Mouse (Mus musculus): ENCODE data around the gene Cidec.

The Cidec gene

DNA sequence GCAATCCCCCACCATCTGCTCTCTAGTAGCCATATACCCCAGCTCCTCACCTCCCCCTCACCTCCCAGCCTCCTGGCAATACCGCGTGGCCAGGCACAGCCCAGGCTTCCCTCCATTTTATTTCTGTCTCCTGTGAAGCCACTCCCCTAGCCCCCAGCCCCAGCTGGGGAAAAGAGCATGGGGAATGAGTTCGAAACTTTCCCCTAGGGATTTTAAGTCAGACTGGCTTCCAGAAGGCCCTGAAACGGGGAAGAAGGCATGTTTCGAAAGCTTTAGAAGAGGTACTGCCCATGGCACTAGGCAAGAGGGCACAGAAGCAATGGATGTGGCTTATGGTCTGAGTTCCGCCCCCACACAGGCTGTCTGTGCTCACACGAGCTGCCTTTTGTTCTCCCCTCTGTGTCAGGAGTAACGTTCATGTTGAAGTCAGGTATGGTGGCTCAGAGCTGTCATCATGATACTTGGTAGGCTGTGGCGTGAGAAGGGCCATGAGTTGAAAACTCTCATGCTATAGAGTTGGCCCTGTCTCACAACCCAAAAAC is at the start of gene Cidec:
Gene Cidec (minus strand): TSS at position 97 of the 542 bp plus-strand sequence.
- DNase-seq (ENCODE audit: low read depth, low spot score), result no peak

GRCm38 (mm10) chr6:113483729-113484128 is 48.2 kb upstream of the Cidec start:
- DNase-seq (ENCODE audit: low read depth, low spot score), result no peak

GRCm38 (mm10) chr6:113483100-113483615 is 47.6 kb upstream of the Cidec start, which contains the start of gene Creld1:
Creld1 (plus strand) TSS chr6:113483297.
- DNase-seq (ENCODE audit: low read depth, low spot score), result peak; percentile 100

DNA sequence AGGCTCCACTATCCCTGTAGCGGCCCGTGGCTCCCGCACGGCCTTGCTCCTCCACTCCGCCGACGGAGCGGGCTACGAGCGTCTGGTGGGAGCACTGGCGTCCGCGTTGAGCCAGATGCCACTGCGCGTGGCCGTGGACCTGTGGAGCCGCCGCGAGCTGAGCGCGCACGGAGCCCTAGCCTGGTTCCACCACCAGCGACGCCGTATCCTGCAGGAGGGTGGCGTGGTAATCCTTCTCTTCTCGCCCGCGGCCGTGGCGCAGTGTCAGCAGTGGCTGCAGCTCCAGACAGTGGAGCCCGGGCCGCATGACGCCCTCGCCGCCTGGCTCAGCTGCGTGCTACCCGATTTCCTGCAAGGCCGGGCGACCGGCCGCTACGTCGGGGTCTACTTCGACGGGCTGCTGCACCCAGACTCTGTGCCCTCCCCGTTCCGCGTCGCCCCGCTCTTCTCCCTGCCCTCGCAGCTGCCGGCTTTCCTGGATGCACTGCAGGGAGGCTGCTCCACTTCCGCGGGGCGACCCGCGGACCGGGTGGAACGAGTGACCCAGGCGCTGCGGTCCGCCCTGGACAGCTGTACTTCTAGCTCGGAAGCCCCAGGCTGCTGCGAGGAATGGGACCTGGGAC is 47.0 kb upstream of the Cidec start:
- DNase-seq (ENCODE audit: low read depth, low spot score), result no peak

- no peak for DNase-seq (ENCODE audit: low read depth, low spot score)
Measured at GRCm38 (mm10) chr6:113480555-113481373, 45.2 kb upstream of the Cidec start.

DNA sequence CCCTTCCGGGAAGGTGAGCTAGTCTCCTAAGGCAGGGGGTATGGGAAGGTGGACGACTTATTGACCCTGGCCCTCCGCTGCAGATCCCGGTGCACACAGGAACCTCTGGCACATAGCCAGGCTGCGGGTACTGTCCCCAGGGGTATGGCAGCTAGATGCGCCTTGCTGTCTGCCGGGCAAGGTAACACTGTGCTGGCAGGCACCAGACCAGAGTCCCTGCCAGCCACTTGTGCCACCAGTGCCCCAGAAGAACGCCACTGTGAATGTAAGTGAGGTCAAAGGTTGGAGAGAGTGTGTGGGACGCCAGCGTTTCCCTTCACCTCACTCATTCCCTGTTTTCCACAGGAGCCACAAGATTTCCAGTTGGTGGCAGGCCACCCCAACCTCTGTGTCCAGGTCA is 43.3 kb upstream of the Cidec start:
- DNase-seq (ENCODE audit: low read depth, low spot score), result no peak

DNA sequence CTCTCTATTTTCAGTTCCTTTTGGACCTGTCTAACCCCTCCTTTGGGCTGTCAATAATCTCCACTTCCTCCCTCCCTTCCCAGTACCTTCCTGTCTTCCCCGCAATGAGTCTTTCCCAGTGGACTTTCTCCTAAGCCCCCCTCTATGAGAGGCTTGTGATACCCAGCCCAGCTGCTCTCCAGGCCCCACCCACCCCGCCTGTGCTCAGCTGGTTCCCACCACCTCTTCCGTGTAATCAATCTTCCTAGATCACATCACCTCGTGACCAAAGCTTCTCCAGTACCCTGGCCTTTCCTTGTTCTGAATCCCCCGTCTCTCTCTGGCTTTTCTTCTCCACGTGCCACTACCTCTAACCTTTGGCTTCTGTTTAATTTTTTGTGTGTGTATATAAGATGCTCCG is 41.8 kb upstream of the Cidec start:
- DNase-seq (ENCODE audit: low read depth, low spot score), result no peak

GRCm38 (mm10) chr6:113473715-113474114 is 38.2 kb upstream of the Cidec start:
- DNase-seq (ENCODE audit: low read depth, low spot score), result no peak

DNA sequence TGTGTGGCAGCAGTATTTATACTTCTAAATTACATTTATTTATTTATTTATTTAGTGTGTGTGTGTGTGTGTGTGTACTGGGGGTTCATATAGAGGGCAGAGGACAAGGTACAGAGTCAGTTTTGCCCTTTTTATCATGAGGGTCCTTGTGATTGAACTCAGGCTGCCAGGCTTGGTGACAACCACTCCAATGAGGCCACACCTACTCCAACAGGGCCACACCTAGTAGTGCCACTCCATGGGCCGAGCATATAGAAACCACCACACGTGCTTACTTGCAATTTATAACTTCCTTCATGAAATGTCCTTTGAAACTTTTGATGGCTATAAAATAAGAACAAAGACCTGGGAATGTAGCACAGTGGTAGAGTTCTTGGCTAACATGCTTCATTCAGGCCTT is 37.7 kb upstream of the Cidec start:
- DNase-seq (ENCODE audit: low read depth, low spot score), result no peak

GRCm38 (mm10) chr6:113472061-113472460 is 36.5 kb upstream of the Cidec start:
- DNase-seq (ENCODE audit: low read depth, low spot score), result no peak

DNA sequence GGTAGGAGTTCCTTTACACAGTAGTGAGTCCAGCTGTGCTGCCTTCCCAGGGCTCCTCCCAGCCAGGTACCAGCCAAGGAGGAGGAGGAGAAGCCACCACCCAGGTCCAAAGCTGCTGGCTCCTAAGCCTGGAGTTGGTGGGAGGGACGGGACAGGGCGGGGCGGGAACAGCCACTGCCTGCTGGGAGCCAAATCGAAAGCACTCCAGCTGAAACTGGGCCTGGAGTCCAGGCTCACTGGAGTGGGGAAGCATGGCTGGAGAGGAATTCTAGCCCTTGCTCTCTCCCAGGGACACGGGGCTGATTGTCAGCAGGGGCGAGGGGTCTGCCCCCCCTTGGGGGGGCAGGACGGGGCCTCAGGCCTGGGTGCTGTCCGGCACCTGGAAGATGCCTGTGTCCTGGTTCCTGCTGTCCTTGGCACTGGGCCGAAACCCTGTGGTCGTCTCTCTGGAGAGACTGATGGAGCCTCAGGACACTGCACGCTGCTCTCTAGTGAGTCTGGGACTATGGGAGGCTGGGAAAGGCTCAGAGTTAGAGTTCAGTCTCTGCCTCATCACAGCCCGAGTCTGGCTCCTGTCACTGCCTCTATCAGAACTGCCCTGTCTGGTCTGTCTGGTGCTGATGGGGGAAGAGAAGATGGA is 35.9 kb upstream of the Cidec start, which contains the start of gene Il17rc:
Gene Il17rc (plus strand): TSS at position 131 of the 640 bp plus-strand sequence.
- no peak for DNase-seq (ENCODE audit: low read depth, low spot score)

- no peak for DNase-seq (ENCODE audit: low read depth, low spot score)
Measured at GRCm38 (mm10) chr6:113469432-113469831, 33.9 kb upstream of the Cidec start.

- peak; percentile 82 for DNase-seq (ENCODE audit: low read depth, low spot score)
Measured at GRCm38 (mm10) chr6:113469021-113469420, 33.5 kb upstream of the Cidec start.

DNA sequence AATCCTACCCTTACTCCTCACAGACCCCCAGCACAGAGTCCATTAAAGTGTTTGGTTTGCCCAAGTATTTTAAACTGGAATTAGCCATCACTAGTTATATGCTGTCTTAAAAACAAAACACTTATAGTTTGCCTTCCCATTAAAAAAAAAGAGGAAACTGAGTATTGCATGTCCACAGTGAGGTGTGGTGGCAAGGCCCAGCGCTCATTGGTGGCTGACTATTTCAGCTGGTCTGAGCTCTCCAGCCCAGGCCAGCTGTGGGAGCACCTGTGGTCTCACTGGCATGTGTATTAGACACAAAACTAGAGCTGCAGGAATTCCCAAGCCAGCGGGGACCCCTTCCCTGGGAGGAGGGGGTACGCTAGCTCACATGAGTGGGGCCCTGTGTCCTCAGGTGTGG is 33.0 kb upstream of the Cidec start:
- no peak for DNase-seq (ENCODE audit: low read depth, low spot score)

GRCm38 (mm10) chr6:113465602-113466001 is 30.0 kb upstream of the Cidec start:
- DNase-seq (ENCODE audit: low read depth, low spot score), result no peak

GRCm38 (mm10) chr6:113464040-113464439 is 28.5 kb upstream of the Cidec start:
- DNase-seq (ENCODE audit: low read depth, low spot score), result no peak

GRCm38 (mm10) chr6:113458635-113459034 is 23.1 kb upstream of the Cidec start:
- no peak for DNase-seq (ENCODE audit: low read depth, low spot score)

GRCm38 (mm10) chr6:113457952-113458534 is 22.5 kb upstream of the Cidec start, which contains the start of gene Il17re:
Il17re (plus strand) TSS chr6:113458484.
- DNase-seq (ENCODE audit: low read depth, low spot score), result no peak

DNA sequence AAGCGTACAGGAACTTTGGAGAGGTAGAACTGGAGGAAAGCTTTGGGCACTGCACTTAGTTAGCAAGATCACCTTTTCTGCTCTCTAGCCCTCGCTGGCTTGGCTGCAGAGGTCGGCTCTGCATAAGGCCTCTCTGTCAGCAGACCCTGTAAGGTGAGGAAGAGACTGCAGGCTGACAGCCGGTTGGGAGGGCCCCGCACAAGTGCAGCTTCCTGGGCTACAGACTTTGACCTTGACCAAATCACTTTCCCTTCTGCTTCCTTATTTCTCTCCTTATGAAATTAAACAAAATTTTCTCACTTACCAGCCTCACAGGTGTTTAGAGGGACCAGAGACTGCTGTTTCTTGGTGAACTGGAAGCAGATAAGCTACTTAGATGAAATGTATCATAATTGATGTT is 19.4 kb upstream of the Cidec start:
- no peak for DNase-seq (ENCODE audit: low read depth, low spot score)

- no peak for DNase-seq (ENCODE audit: low read depth, low spot score)
Measured at GRCm38 (mm10) chr6:113451839-113452238, 16.3 kb upstream of the Cidec start.

DNA sequence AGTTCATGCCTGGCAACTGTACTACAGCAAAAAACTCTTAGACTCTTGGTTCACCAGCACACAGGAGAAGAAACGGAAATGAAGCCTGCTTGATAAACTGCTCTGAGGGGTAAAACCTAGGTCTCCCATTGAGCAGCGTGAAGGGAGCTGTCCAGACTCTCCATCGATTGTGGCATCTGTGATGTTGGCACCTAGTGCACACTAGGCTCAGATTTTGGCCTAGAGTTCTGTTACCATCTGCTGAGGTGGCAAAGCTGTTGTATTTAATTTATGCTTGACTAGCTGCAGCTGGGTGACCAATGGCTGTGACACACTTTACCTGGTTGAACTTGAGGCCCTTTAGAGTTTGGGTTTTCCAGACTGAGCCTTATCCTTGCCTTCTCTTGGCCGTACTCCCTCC is 12.1 kb upstream of the Cidec start:
- DNase-seq (ENCODE audit: low read depth, low spot score), result no peak
